Mouse (Mus musculus): ENCODE results near the gene Gm9972. TPM values are rescaled to one million over a fixed set of nuclear protein-coding genes. Genes with fewer than 3 reads are reported as not detected.

Gm9972 gene
- not detected for total RNA-seq (2022)

GRCm38 (mm10) chr11:43035446-43035845 is at the start of gene Gm9972:
Gene Gm9972 (plus strand): TSS chr11:43035746.
- no peak for DNase-seq

DNA sequence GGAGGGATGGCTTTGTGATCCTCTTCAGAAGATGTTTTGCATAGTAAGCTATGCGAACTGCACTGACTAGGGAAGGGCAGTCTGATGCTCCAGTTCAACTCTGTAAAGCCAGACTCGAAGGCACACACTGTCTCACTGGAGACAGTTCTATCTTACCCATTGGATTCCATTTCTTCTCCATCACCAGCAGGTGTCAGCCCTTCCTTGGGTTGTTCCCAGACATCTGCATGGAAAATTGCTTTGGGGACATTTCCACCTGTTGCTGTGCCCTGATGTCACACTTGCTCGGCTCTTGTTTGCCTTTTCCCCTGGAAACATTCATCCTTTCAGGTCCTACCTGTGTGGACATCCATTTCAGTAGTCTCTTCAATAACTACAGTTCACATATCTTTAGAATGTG is 36.4 kb upstream of the Gm9972 start:
- DNase-seq = no peak

GRCm38 (mm10) chr11:43011941-43012340 is 23.6 kb upstream of the Gm9972 start:
- no peak for DNase-seq

DNA sequence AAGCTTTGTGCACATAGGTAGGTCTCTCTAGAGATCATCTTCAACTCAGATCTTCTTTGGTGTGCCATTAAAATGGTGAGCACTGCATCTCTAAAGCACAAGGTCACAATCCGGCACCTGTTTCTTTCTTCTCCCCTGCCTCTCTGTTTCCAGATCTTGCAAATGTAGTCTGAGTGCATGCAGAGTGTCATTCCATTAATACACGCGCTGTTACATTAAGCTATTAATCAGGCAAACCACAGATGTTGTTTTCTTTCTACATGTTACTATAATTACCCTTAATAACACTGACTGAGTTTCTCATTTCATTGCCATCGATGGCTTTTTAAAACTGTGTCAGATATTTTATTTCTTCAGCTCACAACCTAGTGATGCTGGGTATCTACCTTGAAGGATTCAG is 22.6 kb upstream of the Gm9972 start:
- no peak for DNase-seq

DNA sequence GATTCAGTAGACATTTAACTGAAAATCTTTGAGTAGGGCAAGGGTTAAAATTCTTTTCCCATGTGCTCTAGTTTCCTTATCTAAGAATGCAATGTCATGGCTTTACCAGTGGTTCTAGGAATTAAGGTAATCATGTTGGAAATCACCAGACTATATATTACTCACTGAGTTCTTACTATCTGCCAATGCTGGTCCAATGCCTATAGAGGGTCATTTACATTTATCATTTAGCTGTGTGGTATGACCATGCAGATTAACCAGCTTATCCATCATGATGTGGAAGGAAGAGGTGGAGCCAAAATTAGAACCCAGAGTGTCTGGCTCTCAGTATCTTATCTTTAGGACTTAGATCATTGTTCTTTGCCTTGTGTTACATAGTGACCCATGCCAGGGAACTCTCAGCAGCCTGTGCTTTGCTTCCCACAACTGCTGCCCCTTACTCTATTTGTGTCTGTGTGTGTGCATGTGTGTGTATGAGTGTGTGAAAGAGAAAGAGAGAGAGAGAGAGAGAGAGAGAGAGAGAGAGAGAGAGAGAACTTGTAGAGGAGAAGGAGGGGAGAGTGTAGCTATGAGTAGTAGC is 12.3 kb upstream of the Gm9972 start:
- no peak for DNase-seq

- no peak for DNase-seq
Measured at GRCm38 (mm10) chr11:43029813-43030212, 5.7 kb upstream of the Gm9972 start.

DNA sequence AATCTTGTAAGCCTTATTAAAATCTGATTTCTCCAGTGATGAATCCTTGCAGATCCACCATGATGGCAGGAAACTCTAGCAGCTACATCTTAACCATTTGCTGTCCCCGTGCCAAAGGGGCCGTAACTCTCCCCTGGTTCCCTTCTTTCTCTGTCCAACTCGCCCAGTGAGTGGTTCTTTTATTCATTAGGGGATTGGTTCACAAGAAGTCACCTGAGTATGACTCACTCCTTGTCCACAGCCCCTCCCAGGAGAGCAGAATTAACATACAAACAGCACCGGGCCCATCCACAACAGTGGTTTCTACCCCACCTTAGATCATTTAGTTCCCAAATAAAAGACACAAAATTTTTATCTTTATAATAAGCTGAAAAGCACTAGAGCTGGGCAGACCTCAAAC is 3.4 kb upstream of the Gm9972 start:
- DNase-seq = no peak

DNA sequence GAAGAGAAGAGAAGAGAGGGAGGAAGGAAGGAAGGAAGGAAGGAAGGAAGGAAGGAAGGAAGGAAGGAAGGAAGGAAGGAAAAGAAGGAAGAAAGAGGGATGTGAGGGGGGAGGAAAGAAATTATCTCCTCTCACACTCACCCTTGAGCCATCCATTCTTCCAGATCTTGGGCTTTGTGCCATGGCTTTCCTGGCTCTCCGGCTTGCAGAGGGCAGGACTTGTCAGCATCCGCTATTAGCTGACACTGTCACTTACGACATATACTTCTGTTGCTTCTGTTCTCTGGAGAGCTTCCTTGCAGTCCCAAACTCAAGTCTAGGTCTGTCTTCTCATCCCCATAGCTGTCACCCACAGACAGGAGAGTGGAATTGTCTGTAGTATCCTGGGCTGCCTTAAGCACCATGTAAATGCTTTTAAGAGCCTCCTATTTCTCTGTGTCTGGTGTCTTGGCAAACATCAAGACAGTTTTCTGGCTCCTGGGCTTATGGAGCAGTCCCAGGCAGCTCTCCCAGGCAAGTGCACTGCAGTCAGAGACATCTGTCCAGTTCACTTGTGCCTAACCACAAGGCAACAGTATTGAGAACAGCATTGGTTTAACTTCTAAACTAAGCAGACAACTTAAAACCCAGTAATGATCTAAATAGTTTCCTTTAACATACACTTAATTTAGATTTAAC is 10.5 kb downstream of the Gm9972 start:
- DNase-seq = no peak

DNA sequence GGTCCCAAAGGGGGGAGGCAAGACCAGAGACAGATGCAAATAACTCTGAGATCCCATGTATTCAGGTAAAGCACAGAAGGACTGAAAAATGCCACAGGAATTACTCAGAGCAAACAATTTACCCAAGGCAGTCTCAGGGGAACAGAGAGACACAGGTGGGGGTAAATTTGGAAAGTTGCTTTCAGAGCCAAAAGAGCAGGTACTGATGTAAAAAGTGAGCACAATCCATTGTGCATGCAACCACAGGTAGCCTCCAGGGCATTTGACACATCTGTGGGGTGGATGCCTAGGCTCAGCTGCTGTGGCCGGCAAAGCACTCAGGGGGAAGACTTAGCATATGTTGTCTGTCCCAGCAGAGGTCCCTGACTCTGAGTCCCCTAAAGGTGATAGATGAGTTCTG is 13.8 kb downstream of the Gm9972 start:
- DNase-seq = no peak

GRCm38 (mm10) chr11:43054972-43055371 is 19.4 kb downstream of the Gm9972 start:
- no peak for DNase-seq

DNA sequence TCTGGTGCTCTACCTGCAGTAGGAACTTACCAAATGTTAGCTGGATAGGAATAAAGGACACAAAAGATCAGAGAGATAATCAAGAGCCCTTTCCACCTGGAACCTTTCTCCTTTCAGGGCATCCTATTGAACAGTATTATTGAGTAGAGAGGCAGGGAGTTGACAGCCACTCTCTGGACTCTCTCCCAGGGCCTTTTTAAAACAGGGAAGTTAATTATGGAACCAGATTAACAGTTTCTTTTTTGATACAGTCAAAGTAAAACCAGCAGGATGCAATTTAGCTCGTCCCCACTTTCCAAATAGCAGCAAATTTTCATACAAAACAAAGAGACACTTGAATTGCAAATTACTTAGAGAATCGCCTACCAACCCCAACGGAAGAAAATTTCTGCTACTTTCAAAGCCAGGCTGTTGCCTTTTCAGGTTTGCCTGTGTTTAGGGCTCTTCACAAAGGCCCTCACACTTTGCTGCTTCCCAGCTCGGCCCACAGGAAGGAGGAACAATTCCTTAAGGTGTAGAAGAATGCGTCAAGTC is 24.0 kb downstream of the Gm9972 start:
- DNase-seq = no peak

DNA sequence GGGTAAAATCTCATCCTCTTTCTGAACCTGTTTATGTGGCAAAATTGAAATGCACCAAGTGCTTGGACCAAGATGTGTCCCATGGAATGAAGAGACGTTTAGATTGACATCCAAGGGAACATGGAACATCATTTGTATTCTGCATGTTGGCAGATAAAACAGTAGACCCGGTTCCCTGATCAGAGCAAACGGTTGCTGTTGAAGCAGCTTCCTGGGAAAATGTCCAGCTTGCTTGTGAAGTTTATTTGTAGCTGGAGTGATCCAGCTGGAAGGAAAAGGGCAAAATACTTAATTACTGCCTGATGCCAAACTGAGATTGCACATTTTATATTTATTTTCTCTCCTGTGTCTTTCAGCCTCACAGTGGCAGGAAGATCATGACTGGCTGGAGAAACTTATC is 26.7 kb downstream of the Gm9972 start:
- DNase-seq = no peak

DNA sequence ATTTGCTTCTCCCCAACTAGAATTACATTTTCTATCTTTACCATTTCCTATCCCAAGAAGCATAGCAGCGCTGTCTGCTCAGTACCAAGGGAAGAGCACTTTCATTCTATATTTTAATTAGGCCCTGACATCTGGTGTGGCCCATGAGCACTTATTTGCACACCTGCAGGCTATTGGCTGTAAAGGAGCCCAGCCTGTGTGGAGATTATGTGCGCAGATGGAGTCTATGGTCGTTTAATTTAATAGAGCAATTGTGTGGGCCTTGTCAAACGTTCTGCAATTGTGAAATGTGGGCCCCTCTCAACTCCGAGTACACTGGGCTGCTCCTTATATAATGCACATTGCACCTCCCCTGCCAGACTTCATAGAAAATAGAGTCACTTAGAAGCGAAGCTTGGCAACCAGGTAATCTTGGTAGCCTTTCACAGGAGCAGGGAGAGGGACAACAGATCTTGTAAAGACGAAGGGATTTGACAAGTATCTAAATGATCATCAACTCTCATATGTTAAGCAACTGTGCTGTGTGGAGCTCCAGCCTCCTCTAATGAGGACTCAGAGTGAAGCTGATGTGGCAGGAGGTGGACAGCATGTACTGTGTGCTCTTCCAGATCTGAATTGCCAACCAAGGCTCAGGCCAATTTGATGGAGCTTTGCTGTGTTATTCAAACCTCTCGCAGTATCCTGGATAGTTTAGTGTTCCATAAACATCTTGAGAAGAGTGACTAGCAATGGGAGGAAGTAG is 50.9 kb downstream of the Gm9972 start:
- no peak for DNase-seq

Other genes with a start within 250 kb of the Gm9972 start
- gene Atp10b, start 114.1 kb downstream of the Gm9972 start, total RNA-seq (2022) = under 1 TPM; 0.03 to 0.10 (median 0.06) TPM